Mouse (Mus musculus) urinary bladder, postnatal 10 days (tissue): ENCODE data around the gene Duox2.

Experiments used
- DNase-seq: peaks from one replicate; pipeline ENCODE4 v3.0.0; 2022; ENCODE audit warnings: low spot score

Gene Duox2

DNA sequence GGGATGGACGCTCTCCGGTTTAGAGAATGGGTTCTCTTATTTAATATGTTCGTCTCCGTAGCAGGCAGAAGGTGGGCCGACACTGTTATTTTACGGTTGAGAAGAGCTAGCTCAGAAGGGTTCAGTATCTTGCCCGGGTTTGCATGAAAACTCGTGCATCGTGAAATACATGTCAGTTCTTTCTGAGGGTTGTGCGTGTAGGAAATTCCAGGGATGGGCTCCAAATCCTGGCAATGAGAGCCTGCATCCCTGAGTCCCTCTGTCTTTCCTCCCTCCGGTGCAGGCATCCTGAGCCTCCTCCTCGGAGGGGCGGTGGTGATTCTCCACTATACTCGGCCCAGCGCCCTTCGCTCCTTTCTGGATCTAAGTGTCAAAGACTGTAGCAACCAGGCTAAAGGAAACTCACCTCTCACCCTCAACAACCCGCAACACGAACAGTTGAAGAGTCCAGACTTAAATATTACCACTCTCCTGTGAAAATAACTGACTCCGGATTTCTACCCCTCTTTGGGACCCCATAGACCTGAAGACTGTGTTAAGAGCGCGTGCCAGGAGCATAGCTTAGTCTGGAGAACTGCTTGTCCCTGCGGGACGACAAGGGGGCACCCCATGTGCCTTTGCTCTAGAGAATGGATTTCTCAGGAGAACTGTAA, 3.8 kb upstream of the Duox2 start:
- no peak for DNase-seq

DNA sequence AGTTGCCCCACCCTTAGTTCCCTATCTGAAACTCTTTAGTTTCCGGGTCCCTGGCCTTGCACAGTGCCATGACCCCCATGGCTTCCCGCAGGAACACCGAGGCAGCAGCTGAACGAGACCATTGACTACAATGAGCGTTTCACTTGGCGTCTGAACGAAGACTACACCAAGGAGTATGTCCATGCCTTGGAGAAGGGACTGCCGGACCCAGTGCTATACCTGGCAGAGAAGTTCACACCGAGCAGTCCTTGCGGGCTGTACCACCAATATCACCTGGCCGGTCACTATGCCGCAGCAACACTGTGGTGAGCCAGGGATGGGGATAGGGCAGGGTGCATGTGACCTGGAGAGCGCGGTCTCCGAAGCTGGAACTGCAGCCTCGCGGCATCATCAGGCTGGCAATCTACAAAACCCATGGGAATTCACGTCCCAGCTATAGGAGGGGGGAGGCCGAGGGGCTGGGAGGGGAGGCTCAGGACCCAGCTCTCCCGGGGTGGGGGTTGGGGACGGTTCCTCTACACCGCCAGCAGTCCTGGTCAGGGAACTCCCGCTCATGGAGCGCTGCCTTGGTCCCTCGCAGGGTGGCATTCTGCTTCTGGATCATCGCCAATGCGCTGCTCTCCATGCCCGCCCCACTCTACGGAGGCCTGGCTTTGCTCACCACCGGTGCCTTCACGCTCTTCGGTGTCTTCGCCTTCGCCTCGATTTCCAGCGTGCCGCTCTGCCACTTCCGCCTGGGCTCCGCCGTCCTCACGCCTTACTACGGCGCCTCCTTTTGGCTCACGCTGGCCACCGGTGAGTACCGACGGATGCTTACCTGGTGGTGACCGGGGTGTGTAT, 3.1 kb upstream of the Duox2 start:
- no peak for DNase-seq

DNA sequence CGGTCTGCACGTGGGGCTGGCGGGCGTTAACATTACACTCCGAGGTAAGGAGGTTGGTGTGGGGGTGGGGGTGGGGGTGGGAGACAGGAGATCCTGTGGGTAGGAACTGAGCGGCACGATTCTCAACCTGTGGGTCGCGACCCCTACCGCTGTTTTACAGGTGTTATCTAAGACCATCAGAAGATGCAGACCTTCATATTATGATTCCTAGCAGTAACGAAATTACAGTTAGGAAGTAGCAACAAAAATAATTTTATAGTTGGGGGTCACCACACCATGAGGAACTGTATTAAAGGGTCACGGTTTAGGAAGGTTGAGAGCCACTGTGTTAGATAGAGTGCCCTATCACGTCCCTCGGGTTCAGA, 2.4 kb upstream of the Duox2 start:
- DNase-seq = no peak

DNA sequence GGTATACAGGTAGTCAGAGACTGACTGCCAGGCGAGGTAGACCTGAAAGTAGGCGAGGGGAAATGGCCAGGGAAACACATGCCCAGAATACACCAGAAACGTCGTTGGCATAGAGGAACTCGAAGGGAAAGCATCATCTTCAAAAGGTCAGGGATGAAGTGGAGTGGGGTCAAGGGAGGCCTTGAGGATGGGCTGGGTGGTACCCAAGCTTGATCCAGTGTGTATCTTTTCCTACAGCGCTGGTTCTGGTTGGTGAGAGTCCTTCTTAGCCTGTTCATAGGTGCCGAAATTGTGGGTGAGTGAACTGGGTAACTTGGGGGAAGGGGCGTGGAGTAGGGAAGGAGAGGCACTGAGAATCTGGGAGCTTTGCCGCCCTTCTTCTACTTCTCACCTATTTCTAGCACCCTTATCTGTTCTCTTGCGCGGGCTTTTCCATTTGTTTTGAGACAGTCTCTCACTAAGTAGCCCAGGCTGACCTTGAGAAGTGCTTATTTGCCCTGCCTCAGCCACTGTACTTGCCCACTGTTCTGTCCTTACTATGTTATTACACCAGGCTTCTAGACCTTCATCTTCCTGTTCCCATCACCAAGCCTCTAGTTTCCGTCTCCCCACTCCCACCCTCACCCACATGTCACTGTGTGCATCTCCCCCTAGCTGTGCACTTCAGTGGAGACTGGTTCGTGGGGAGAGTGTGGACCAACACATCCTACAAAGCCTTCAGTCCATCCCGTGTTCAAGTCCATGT, 1.8 kb upstream of the Duox2 start:
- DNase-seq = no peak

DNA sequence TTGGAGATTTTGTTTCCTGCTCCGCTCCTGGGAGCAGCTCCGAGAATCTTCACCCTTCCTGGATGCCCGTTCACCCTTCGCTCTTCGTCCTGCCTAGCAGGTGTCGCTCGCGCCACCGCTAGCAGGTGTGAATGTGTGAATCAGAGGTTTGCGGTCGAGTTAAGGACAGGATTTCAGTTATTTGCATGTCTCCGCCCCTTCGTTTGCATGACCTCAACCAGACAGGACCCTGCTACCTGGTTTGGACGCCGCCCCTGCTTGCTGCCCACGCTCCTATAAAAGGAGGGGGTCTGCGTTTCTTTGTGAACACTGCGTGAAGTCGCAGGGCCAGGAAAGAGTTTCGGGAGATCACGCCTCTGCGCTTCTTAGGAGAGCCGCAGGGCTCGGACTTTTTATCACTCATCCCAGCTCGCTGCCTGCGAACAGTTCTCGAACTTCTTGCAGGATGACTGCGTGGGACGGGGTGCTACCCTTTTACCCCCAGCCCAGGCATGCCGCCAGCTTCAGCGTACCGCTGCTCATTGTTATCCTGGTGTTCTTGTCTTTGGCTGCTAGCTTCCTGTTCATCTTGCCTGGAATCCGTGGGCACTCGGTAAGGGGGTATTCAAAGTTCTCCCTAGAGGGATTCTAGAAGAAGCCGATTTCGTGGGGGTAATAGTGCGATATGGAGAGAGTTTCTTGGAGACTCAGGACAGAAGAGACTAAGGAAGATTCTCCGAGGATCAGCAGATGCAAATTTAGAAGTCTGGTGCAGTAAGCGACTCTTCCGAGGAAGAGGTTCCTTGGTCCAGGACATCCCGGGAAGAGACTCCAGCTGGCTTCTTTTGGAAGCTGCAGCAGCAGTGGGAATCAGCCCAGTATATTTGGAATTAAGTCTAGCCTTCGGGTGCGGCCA, 594 bp upstream of the Duox2 start, which contains the start of gene Duoxa2:
Gene Duoxa2 (plus strand): TSS at position 305 of the 895 bp plus-strand sequence.
- DNase-seq = no peak

DNA sequence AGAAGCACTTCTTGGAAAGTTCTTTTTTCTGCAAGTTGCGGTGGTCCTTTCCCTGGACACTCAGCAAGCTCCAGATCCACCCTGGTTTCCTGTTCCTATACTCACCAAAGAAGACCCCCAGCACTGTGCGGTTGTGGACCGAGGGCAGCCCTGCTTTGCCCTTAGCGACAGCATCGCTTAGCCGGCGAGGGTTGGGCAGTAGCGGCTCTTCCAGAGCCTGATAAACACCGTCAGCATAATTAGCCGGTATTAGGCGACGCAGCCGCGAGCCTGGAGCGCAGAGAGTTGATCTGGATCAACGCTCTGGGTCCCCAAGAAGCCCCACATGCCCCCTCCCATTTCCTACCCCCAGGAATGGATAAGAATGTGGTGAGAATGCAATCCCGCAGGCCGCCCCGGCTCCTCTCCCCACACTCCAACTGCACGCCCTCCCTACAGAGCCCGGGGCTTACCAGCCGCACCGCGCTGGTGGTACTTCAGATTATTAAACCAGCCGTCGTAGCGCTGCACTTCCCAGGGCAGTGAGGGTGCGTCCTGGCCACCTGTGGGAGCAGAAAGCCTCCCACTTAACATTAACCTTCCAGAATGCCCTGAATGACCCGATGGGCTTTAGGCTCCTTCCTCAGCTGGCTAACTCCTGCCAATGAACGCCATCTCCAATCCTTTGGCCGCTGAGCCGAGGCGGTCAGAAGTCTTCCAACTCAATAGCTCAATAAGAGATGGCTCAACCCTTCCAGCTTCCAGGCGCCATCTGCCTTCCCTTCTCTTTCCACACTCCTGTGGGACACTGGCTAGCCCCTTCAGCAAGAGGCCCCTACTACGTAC, 766 bp downstream of the Duox2 start:
- no peak for DNase-seq

DNA sequence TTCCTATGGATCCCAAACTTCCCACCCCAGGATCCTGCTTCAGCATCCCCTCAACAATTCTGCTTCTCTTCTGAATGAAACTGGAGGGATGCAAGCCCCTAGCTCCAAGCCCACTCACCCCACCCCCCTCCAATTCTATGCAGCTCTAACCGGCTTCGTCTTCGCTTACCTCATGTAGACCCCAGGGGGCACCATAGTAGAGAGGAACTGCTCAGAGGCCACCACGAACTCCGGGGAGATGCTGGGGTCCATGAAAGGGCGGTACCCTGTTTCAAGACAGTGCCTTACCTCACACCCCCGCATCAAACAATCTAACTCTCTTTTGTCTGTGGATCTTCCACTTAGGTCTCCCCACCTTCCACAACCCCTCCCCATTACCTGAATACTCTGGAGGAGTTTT, 3.3 kb downstream of the Duox2 start:
- DNase-seq = no peak

DNA sequence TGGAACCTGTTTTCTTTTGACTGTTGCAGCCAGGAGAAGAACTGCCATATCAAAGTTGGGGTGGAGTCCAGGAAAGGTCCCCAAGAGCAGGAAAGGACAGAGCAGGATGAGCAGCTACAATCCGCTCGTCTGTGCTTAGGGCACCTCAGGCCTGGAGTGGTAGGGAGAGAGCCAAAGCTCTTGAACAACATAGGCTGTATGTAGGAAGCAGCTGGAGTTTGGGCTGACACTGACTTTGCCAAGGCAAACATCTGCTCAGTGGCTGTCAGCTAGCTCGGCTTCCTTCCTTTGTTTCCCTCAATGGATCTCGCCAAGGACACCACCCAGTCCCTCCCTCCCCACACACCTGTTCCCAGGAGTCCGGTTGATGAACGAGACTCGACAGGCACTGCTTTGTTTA, 12.1 kb downstream of the Duox2 start:
- no peak for DNase-seq

DNA sequence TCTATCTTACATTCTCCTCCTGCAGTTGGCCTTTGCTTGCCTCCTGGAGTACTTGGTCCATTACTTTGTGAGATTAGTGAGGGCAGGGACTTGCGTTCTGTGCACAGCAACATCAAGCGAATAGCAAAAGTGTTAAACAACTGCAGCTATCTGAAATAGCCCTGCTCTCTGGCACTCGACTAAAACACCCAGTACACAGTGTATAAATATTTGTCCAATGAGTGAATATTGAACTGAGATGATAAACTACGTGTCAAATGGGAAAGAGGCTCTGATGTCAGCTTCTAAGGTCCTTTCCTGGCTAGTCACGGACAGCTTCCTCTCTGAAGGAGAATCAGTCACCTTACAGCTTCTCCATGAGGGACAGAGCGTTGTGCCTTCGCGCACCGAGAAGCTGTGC, 14.2 kb downstream of the Duox2 start:
- no peak for DNase-seq

DNA sequence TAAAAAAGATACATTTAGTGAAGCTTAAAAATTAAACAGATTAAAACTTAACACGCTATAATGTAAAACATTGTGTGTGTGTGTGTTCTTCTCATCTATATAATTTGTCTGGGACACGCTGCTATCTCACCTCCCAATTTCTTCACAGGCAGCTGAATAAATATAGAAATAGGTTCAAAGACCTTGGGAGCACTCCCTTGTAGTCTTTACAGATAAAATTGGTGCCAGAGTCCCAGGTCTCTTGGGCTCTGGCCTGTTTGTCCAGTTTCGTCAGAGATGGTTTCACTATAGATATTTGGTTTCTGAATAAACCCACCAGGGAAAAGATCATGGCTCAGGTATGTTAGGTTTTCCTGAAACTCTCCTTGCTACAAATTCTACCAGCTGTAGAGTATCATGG, 19.5 kb downstream of the Duox2 start:
- DNase-seq = no peak

DNA sequence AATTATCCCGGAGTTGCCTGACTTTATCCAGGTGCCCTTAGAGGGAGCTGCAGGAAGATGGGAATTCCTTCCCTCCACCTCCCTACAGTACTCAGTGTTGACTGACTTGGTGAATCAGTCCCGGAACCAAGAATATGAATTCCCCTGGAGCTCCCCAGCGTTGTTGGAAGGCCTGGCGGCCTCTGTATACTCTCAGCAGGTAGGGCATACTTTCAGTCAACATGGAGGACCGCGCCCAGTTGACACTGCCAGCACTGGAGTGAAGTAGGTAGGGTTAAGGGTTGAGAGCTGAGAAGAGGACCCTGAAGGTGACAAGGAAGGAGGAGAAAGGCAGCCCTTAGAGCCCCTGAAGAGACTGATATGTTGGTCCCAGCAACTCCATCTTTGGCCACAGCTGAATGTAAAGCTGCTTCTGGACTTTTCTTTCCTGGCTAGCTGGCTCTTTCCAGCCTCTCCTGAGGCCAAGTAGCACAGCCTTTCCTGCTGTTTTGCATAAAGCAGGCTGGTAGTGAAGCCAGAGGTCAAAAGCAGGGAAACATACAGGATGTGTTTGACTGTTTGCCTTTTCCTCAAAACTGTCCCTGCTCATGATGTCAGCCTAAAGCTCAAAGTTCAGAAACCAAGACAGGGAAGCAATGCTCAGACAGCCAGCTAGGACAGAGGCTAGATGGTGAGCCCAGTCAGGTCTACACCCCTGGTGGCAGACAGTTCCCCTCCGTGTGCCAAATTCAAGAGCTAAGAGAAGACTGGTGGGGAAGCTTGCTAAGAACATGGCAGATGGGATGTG, 31.6 kb downstream of the Duox2 start:
- DNase-seq = no peak

DNA sequence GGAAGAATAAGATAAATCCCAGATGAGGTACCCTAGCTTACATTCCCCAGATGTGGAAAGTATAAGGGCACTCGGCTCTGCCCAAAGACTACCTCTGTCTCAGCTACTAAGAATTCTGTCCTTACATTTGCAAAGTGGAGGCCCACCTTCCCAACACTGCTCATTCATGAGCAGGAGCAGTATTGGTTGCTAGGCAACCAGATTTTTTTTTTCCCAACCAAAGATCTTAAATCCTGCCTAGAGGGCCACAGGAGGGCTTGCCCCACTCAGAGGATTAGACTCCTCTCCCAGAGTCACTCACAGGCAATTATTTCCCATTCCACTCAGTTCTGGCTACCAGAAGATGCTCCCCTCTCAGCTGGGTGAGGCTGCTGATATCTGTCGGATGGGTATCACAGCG, 33.6 kb downstream of the Duox2 start:
- DNase-seq = no peak

DNA sequence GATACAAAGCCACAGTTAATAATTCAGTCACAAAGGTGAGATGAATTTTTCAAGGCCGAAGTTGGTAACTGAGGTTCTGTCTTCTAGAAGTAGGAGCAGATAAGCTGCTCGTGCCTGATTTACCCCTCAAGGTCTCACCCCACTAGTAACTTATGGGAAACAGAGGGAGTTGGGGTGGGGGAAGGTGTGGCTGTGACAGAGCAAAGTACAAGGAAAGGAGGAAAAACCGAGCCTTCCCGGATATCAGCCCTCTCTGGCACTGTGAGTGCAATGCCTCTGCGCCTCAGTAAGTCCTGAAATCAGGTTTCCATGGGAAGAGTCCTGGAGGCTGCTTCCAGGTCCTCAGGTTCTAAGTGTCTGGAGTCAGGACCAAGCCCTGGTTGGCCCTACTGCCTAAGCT, 37.5 kb downstream of the Duox2 start:
- DNase-seq = no peak

DNA sequence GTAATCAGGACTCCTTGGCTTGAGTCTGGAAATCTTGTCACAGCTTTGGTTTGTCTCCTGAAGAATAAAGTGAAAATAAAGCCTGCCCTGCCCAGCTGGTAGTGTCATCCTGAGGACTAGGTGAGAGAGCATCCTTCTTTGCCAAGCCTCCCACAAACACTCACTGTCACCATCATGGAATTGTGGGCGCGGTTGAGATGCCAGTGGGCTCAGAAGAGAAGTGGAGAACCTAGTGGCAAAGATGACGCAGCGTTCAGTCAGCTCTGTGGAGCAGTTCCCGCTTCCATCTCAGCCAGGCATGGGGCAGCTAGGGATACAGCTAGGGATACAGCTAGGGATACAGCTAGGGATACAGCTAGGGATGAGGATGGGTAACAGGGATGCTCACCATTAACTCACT, 42.3 kb downstream of the Duox2 start:
- no peak for DNase-seq

DNA sequence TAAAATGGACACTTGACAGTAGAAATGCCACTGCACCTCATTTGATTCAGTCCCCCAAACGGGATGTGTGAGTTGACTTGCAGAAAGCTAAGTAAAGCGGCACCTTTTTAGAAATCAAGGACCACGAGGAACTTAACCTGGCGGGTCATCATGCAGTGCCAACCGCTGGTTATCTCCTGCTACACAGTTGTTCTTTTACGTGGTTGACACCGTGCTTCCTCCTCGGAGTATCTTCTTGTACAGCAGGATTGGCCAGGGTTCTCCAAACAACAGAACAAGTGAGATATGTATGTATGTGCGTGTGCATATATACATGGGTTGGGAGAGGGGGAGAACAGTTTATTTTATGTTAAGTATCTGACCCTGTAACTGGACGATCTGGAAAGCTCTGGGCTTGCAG, 50.5 kb downstream of the Duox2 start:
- no peak for DNase-seq

DNA sequence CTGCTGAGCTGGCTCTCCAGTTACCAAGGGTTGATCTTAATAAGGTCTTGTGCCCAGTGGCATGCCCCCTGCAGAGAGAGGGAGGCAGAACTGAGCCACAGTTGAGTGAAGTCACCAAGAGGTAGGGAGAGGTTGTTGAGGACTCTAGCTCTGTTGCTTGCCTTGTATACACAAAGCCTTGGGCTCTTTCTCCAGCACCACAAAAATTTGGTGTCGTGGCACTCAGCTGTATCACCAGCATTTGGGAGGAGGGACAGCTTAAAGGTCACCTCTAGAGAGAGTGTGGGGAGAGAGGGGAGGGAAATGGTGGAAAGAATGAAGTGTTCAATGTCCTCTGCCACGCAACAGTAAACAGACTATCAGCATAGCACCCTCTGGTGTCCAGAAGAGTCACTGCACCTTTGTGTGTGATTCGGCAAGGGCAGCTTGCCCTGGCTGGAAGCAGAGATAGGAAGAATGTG, 54.5 kb downstream of the Duox2 start:
- no peak for DNase-seq

DNA sequence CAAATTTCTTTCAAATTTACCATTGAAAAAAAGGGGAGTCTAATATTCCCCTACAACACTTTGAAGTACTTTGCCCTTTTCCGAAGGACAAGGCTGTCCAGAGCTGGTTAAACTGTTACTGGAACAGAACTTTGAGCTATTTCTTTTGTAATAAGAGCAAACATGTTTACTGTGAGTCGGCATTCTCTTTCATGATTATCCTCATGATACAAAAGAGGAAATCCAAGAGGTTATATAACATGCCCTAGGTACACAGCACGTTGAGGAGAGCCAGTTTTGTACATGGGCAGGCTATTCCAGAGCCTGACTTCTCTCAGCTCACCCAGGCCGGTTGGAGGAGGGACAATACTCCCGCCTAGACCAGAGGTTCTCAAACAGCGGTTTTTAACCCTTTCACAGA, 56.3 kb downstream of the Duox2 start:
- DNase-seq = no peak

DNA sequence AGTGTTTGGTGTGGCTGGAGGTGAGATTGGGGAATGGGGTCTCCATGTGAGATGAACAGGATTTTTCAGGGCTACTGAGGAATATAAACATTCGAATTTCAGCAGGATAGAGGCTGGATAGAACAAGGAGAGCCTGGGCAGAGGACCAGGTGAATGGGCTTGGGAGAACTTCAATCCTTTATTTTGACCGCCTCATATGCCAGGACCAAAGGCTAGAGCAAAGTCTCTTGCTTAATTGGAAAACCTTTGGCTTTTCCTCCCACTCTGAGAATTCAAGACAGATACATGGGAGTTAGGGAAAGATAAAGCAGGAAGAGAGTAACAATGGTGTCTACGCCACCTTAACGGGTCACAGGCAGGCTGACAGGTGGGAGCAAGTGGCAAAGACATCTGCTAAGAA, 57.0 kb downstream of the Duox2 start:
- no peak for DNase-seq

DNA sequence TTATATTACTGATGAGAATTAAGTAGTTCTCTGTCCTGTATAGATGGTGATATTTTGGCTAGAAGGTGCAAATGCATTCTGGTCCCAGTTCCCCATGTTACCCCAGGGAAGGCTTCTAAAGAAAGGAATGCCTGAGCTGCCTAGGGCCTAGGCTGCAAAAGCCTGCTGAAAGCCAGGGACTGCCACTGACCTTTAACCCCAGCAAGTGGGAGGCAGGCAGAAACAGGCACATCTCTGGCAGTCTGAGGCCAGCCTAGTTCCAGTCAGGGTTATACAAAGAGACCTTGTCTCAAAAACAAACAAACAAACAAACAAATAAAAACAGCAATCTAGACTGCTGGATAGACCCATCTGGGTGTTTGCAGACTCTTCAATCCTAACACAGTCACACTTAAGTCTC, 57.5 kb downstream of the Duox2 start:
- DNase-seq = no peak

DNA sequence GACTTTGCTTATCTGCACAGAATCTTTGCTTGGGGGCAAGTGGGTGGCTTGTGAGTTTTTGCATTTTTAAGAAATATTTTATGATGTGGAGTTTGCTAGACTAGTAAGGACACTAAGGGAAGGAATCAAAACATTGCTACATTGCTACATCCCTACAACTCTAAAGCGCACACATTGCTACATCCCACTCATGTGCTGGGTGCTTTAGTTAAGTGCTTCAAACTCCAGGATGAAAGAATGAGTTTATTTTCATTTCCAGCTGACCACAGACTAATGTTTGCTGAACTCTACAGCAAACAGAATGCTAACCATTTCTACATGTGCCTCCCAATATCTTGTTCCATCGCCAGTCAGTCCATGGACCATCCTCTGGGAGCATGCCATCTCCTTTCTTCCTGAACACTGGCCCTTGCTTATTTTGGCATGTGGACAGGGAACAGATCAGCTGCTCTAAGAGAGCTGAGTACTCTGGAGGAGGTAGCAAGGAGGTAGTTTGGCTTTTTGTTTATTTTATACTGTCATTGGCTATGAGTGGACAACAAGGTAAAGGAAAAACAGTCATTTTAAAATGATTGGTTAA, 60.3 kb downstream of the Duox2 start:
- no peak for DNase-seq
